Mouse (Mus musculus) hindbrain, embryonic 14.5 days (tissue): Measurements from ENCODE around the gene Hmgcr. TPM values are rescaled to one million over a fixed set of nuclear protein-coding genes. Genes with fewer than 3 reads are reported as not detected.

ENCODE experiments used
- ATAC-seq: fragments of 200-750 bp; cut with Nextera tagmentation; 2 replicates; pipeline ENCODE4 v1.8.0; 2017; ENCODE audit warnings: moderate number of reproducible peaks, mild to moderate bottlenecking, moderate TSS enrichment, moderate library complexity; ENCODE audit not compliant: low FRiP score
- DNase-seq: peaks from one replicate; pipeline ENCODE4 v3.0.0-alpha.2; 2015; ENCODE audit warnings: low spot score
- H3K27ac ChIP-seq: fragments of 300-500 bp; sonication (generic); 2 replicates; pipeline ENCODE4 v1.5.1; 2014; ENCODE audit warnings: mild to moderate bottlenecking, moderate library complexity
- H3K27me3 ChIP-seq: fragments of 300-500 bp; sonication (generic); 2 replicates; pipeline ENCODE4 v1.6.1; 2014; ENCODE audit warnings: mild to moderate bottlenecking, low read length, mixed read lengths; ENCODE audit not compliant: control insufficient read depth, insufficient read depth
- H3K36me3 ChIP-seq: fragments of 300-500 bp; sonication (generic); replicated peaks from 2 replicates; pipeline ENCODE4 v1.6.1; 2014; ENCODE audit not compliant: control insufficient read depth, insufficient read depth
- H3K4me1 ChIP-seq: fragments of 300-500 bp; sonication (generic); replicated peaks from 2 replicates; pipeline ENCODE4 v1.6.1; 2014; ENCODE audit warnings: antibody characterized with exemption, low read length, mixed read lengths; ENCODE audit not compliant: control insufficient read depth, insufficient read depth
- H3K4me2 ChIP-seq: fragments of 300-500 bp; sonication (generic); replicated peaks from 2 replicates; pipeline ENCODE4 v1.6.1; 2014; ENCODE audit warnings: mild to moderate bottlenecking, moderate library complexity
- H3K4me3 ChIP-seq: fragments of 300-500 bp; sonication (generic); replicated peaks from 2 replicates; pipeline ENCODE4 v1.5.1; 2014; ENCODE audit warnings: mild to moderate bottlenecking, low read length
- H3K9ac ChIP-seq: fragments of 300-500 bp; sonication (generic); 2 replicates; pipeline ENCODE4 v1.6.1; 2014
- H3K9me3 ChIP-seq: fragments of 300-500 bp; sonication (generic); 2 replicates; pipeline ENCODE4 v1.6.1; 2016; ENCODE audit warnings: low read length; ENCODE audit not compliant: control insufficient read depth
- WGBS: fragments of 180-500 bp; shearing (Covaris S2); extraction: QIAGEN DNeasy Blood & Tissue Kit; methylation state at CpG from one replicate; pipeline ENCODE4 v1.1.7; 2014; 5-methylcytosine and 5-hydroxymethylcytosine counted together
- polyA plus RNA-seq: library from polyadenylated mRNA; unstranded; fragments of >200 nt; fragmentation: Nextera tagmentation; extraction: Ambion mirVana; gene quantifications from 2 replicates; pipeline ENCODE4 v1.2.1, GENCODE M21; 2014

Gene Hmgcr
- polyA plus RNA-seq = 198 and 251 TPM in 2 replicates

DNA sequence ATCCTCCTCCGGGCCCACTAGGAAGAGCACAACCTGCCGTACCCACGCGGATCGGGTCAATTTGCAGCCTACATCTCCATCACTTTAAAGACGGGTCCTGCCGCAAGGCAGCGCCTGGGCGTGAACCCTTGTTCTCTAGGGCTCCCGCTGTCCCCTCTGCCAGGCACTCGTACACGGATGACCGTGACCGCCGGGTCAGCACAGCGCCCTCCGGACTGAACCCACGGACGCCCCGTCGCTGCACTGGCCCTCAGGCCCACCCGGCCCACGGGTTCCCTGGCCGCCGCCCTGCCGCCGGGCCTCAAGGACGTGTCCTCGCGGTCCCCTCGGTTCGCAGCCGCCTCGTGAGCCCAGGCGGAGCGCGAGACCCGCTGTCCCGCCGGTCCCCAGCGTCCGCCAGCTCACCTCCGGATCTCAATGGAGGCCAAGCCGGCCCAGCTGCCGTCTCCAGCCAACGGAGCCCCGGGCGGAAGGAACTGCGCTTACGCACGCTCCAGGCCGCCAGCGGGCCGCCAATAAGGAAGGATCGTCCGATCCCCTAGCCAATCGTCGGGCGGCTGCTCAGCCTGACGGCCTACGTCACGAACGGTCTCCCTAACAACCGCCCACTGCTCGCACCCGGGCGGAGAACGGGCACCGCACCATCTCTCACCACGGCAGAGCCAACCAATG lies at the start of gene Hmgcr:
TSS of gene Hmgcr (minus strand) at position 531 of the 672 bp plus-strand sequence.
- peak within 1 kb of the TSS; percentile 80 for H3K4me2 ChIP-seq
- ATAC-seq (peak; percentile 100), DNase-seq (peak; percentile 98)
- WGBS = under 1% methylated on average over 70 of the region's 70 CpGs
- peak within 1 kb of the TSS; percentile 95 for H3K9ac ChIP-seq
- peaks cover 40% of the 10 kb centered on the region for H3K4me1 ChIP-seq
- peak within 1 kb of the TSS; percentile 88 for H3K4me3 ChIP-seq
- H3K9me3 ChIP-seq = no peaks in the 10 kb centered on the region
- H3K36me3 ChIP-seq = peaks cover 13% of the 10 kb centered on the region
- H3K27ac ChIP-seq = peak within 1 kb of the TSS; percentile 97
- H3K27me3 ChIP-seq = no peaks in the 10 kb centered on the region

GRCm38 (mm10) chr13:96720003-96720402 lies 49.3 kb upstream of the Hmgcr start:
- Histone ChIP-seq H3K36me3 (no peaks in the 10 kb centered on the region), H3K27me3 (no peaks in the 10 kb centered on the region), H3K9me3 (no peaks in the 10 kb centered on the region), H3K9ac (no peak overlapping the region), H3K4me2 (no peak overlapping the region), H3K4me3 (no peak overlapping the region), H3K27ac (no peak overlapping the region), H3K4me1 (no peaks in the 10 kb centered on the region)
- 93% methylated on average over 2 of the region's 2 CpGs for WGBS
- ATAC-seq (no peak), DNase-seq (no peak)

GRCm38 (mm10) chr13:96717821-96718220 lies 47.1 kb upstream of the Hmgcr start:
- Histone ChIP-seq H3K4me3 (no peak overlapping the region), H3K4me2 (no peak overlapping the region), H3K9me3 (no peaks in the 10 kb centered on the region), H3K4me1 (no peaks in the 10 kb centered on the region), H3K36me3 (no peaks in the 10 kb centered on the region), H3K27ac (no peak overlapping the region), H3K27me3 (no peaks in the 10 kb centered on the region), H3K9ac (no peak overlapping the region)
- ATAC-seq (no peak), DNase-seq (no peak)
- WGBS = 80% methylated on average over 1 of the region's 1 CpGs

GRCm38 (mm10) chr13:96716311-96716710 lies 45.6 kb upstream of the Hmgcr start:
- no peak for ATAC-seq
- Histone ChIP-seq H3K4me1 (no peaks in the 10 kb centered on the region), H3K36me3 (no peaks in the 10 kb centered on the region), H3K4me3 (no peak overlapping the region), H3K4me2 (no peak overlapping the region), H3K27me3 (no peaks in the 10 kb centered on the region), H3K27ac (no peak overlapping the region), H3K9me3 (no peaks in the 10 kb centered on the region), H3K9ac (no peak overlapping the region)
- 97% methylated on average over 2 of the region's 2 CpGs for WGBS
- no peak for DNase-seq

GRCm38 (mm10) chr13:96709269-96710233 lies 38.8 kb upstream of the Hmgcr start:
- H3K4me2 ChIP-seq = no peak overlapping the region
- H3K4me1 ChIP-seq = no peaks in the 10 kb centered on the region
- ATAC-seq (no peak), DNase-seq (no peak)
- H3K4me3 ChIP-seq = no peak overlapping the region
- H3K27ac ChIP-seq = no peak overlapping the region
- 83% methylated on average over 8 of the region's 8 CpGs for WGBS
- H3K36me3 ChIP-seq = no peaks in the 10 kb centered on the region
- no peaks in the 10 kb centered on the region for H3K27me3 ChIP-seq
- no peaks in the 10 kb centered on the region for H3K9me3 ChIP-seq
- H3K9ac ChIP-seq = no peak overlapping the region

DNA sequence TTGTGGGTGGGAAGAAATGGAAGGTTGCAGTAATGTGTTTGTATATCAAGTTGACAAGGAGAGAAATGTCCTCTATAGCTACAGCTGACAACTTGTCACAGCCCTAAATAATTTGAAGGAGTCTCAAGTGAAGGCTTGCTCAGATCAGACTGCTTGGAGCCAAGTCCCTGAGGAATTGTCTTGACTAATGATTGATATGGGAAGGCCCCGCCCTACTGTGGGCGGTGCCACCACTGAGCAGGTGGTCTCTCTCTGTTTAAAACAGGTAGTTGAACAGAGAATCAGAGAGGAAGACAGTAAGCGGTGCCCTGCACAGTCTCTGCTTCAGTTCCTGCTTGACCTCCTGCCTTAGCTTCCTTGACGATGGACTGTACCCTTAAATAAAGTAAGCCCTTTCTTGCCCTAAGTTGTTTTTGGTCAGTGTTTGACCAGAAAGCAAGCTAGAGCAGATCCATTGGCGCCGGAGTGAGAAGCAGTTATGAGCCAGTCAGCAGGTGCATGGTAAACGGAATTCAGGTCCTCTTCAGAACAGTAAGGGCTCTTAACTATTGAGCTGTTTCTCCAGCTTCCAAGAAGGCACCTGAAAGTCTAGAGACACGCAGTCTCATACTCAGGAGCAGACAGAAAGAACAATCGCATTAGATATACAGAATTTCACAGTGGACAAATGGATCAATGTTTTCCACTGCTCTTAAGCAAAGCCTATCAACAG lies 32.0 kb upstream of the Hmgcr start:
- DNase-seq (no peak), ATAC-seq (no peak)
- no peak overlapping the region for H3K4me3 ChIP-seq
- no peaks in the 10 kb centered on the region for H3K9me3 ChIP-seq
- H3K4me1 ChIP-seq = no peaks in the 10 kb centered on the region
- no peaks in the 10 kb centered on the region for H3K36me3 ChIP-seq
- WGBS = 78% methylated on average over 9 of the region's 9 CpGs
- no peak overlapping the region for H3K4me2 ChIP-seq
- no peak overlapping the region for H3K27ac ChIP-seq
- no peak overlapping the region for H3K9ac ChIP-seq
- no peaks in the 10 kb centered on the region for H3K27me3 ChIP-seq

DNA sequence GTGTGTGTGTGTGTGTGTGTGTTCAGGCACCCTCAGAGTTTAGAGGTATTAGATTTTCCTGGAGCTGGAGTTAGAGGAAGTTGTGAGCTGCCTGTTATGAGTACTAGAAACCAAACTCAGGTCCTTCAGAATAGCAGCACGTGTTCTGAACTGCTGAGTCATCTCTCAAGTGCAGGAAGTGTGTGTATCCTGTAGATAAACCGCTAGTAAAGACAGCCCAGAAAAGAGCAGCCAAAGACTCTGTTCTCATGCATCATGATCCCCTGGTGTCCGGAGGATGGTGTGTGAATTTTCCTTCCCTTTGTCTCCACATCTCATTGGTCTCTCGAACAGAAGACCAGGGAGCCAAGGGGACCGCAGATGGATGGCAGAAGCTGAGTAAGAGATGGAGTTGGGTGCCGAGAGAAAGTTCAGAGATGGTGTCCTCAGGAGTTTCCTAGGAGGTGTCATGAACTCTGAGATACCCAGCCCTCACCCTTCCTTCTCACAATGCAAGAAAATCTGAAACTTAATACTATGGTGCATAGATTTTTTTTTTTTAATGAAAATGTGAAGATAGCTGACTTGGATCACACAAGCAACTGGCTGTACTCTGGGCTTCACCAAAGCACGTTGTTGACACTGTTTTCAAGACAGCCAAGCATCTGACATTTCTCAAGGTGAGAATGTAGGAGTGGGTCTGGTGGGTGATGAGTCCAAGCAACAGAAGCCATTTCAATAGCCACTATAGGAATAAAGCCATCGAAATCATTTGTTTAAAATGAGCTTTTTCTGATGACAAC lies 27.3 kb upstream of the Hmgcr start:
- no peak for ATAC-seq
- Histone ChIP-seq H3K9ac (no peak overlapping the region), H3K4me1 (no peaks in the 10 kb centered on the region), H3K4me3 (no peak overlapping the region), H3K4me2 (no peak overlapping the region), H3K27ac (no peak overlapping the region), H3K9me3 (no peaks in the 10 kb centered on the region), H3K27me3 (no peaks in the 10 kb centered on the region), H3K36me3 (no peaks in the 10 kb centered on the region)
- 81% methylated on average over 8 of the region's 8 CpGs for WGBS
- no peak for DNase-seq

DNA sequence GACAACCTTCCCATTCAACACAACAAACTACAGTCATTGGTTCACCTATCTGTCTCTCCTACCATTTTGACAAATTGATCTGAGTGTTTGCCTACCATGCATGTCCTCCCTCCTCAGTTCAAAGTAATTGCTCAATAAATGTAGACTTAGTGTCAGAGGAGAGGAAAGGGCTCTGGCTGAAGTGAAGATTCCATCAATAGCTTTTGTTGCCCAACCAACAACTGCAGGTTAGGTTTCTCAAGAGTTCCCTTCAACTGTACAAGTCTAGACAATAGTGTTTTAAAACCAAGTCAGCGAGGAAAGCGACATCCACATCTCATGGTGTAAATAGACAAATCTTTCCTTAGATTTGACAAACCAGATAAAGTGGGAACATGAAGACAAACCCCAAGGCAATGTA lies 24.7 kb upstream of the Hmgcr start:
- 94% methylated on average over 2 of the region's 2 CpGs for WGBS
- Histone ChIP-seq H3K9me3 (0 out of 2 replicates have a peak, but pooled peaks cover 2% of the 10 kb centered on the region), H3K9ac (no peak overlapping the region)

More for the DNA sequence above, 24.7 kb upstream of the Hmgcr start:
- no peak overlapping the region for H3K4me3 ChIP-seq
- no peak overlapping the region for H3K27ac ChIP-seq
- no peaks in the 10 kb centered on the region for H3K4me1 ChIP-seq
- DNase-seq (no peak), ATAC-seq (no peak)
- H3K36me3 ChIP-seq = no peaks in the 10 kb centered on the region
- no peak overlapping the region for H3K4me2 ChIP-seq
- no peaks in the 10 kb centered on the region for H3K27me3 ChIP-seq
